Mouse (Mus musculus): ENCODE data around the gene Hyal2. TPM values are rescaled to one million over a fixed set of nuclear protein-coding genes. Genes with fewer than 3 reads are reported as not detected.
"Not testable (repeated sequence)": the region's sequence is repeated elsewhere in the genome, so short reads cannot be mapped to it uniquely, and the experiment has no call there.

Hyal2 gene
- polyA plus RNA-seq, 1 experiment: 11.1 TPM

DNA sequence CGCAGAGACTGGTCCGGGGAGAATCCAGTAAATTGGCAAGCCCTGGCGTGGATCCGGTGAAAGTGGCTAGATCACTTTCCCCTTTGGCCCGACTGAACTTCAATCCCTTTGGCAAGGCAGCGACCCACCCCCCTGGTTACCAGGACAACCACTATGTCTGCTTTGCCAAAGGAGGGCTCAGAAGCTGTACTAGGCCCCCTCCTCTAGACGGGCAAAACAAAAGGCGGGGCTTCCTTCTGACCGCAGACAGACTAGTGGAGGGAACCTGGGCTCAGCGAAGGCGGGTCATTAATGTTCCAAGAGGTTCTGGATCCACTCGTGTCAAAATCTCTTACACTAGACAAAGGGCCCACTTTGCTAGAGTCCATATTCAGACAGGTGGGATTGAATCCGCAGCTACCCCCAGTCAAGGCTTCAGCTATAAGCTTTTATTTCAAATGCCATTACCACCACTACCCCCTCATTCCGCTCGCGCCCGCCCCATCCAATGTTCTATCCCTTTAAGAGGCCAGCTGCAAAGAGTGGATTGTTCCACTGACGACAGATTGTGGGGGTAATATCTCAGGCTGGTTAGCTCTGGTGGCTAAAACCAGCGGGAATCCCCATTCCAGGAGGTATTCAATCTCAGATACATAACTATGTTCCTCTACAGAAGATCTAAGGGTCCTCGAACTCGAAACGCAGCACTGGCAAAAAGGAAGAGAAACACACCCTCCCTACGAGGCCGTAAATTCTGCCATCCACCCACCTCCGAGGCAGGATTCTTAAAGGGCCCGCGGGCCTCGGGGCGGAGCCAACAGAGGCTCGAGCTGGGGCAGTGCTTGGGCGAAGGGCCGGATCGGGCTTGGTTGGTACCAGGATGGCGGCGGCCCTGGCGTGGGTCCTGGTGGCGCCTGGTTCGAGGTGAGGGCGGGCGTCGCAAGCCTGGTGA lies 851 bp downstream of the Hyal2 start:
- peak in 1 of 2 experiments; percentile 81 for DNase-seq (ENCODE audit: extremely low spot score in 1 of 2, low spot score in 1 of 2)

DNA sequence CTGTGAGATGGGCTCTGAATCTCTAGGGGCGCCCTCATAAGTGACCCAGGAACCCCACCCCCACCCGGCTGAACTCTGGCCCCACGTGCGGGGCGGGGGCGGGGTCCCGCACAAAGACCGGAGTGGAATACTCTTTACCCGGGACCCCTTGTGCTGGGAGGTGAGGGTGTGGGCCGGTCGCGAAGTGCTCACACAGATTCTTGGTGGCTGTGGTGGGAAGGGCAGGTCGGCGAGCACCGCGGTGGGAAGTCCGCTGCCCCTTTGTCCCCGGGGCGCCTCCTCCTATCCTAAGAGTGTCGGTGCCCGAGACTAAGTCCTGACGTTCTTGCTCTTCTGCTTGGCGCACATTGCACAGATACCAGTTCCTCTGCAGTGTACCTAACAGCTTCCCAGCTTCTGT lies 1.5 kb downstream of the Hyal2 start:
- no peak for DNase-seq (ENCODE audit: extremely low spot score in 1 of 2, low spot score in 1 of 2)

DNA sequence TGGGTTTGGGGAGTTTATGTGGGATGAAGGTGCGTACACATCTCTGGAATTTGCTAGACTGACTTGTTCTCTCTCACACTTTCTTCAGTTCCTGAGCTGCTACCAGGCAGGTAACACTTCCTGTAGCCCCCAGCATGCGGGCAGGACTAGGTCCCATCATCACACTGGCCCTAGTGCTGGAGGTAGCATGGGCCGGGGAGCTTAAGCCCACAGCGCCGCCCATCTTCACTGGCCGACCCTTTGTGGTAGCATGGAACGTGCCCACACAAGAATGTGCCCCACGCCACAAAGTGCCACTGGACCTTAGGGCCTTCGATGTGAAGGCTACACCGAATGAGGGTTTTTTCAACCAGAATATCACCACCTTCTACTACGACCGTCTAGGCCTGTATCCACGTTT lies 2.3 kb downstream of the Hyal2 start:
- no peak for DNase-seq (ENCODE audit: extremely low spot score in 1 of 2, low spot score in 1 of 2)

DNA sequence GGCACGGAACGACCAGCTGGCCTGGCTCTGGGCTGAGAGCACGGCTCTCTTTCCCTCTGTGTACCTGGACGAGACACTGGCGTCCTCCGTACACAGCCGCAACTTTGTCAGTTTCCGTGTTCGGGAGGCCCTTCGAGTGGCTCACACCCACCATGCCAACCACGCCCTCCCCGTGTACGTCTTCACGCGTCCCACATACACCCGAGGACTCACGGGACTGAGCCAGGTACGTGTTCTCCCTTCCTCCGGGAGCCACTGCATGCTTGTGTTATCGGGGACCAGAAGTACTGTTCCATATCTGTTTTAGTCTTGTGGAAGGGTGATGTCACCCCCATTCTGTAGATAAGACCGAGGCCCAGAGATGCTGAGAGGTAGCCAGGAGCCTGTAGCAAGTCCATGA lies 3.1 kb downstream of the Hyal2 start:
- no peak for DNase-seq (ENCODE audit: extremely low spot score in 1 of 2, low spot score in 1 of 2)

DNA sequence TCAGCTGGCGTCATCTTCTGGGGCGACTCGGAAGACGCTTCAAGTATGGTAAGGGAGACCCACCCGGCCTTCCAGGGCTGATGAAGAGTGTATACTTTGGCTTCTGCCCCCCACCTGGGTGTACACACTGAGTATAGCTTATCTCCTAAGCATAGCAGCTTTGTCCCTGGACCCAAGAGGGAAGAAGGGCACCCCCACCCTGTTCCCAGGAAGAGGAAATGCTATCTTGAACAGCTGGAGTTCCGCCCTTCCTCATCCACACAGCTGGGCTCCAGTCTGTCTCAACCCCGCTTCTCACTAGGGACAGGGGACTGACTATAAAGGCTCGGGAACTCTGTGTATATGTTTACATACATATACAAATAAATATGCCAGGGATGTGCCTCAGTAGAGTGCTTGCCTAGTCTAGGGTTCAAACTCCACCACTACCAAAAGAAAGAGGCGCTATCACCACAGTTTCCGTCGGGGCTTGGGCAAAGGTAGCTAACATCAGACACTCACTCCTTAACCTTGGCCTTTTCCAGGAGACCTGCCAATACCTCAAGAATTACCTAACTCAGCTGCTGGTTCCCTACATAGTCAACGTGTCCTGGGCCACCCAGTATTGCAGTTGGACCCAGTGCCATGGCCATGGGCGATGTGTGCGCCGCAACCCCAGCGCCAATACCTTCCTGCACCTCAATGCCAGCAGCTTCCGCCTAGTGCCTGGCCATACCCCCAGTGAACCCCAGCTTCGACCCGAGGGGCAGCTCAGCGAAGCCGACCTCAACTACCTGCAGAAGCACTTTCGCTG lies 4.0 kb downstream of the Hyal2 start:
- DNase-seq (ENCODE audit: extremely low spot score in 1 of 2, low spot score in 1 of 2): no peak

DNA sequence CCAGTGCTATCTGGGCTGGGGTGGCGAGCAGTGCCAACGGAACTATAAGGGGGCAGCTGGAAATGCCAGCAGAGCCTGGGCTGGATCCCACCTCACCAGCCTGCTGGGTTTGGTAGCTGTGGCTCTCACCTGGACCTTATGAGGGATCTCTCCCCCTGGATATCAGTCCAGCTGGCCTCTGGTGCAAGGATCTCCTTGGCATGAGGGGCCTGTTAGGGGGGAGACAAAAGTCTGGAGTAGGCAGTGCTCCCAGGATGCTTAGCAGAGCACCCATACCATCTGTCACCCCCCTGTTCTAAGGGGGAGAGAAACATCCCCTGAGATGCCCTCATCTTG lies 4.5 kb downstream of the Hyal2 start:
- no peak for DNase-seq (ENCODE audit: extremely low spot score in 1 of 2, low spot score in 1 of 2)

DNA sequence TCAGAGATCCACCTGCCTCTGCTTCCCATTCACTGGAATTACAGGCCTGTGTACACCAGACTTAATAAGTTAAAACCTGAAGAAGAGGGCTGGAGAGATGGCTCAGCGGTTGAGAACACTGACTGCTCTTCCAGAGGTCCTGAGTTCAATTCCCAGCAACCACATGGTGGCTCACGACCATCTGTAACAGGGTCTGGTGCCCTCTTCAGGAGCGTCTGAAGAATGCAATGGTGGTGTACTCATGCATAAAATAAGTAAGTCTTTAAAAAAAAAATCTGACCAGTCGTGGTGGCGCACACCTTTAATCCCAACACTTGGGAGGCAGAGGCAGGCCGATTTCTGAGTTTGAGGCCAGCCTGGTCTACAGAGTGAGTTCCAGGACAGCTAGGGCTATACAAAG lies 6.0 kb downstream of the Hyal2 start:
- DNase-seq (ENCODE audit: extremely low spot score in 1 of 2, low spot score in 1 of 2): not testable (repeated sequence)

DNA sequence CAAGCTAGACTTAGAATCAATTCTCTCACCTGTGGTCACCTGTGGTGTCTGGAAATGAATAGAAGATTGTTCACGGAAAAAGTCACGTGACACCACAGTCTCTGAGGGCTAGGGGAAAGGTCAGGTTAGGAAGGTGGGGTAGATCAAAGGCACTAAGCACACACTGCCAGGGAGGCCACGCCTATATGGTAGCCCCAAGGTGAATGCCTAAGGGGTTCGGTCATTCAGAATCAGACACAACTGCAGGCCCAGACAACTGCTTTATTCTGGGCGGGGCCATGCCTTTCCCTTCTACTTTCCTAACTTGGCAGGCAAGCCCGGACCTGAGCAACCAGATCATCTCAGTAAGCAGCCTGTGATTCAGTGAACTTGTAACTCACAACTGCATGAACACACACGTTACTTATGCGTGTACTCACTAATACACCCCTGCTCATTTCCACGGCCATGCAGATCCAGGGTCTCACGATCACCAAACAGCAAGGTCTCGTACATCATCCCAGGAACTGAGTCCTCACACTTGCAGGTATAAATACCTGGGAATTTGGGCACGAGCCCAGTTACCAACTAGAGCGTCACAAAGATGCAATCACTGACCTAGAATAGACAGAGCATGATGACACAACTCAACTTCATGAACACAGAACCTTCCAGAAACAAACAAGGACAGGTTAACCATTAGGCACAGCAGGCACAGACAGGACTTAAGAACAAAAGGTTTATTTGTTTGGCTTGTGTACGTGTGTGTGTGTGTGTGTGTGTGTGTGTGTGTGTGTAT lies 8.0 kb downstream of the Hyal2 start:
- no peak for DNase-seq (ENCODE audit: extremely low spot score in 1 of 2, low spot score in 1 of 2)

DNA sequence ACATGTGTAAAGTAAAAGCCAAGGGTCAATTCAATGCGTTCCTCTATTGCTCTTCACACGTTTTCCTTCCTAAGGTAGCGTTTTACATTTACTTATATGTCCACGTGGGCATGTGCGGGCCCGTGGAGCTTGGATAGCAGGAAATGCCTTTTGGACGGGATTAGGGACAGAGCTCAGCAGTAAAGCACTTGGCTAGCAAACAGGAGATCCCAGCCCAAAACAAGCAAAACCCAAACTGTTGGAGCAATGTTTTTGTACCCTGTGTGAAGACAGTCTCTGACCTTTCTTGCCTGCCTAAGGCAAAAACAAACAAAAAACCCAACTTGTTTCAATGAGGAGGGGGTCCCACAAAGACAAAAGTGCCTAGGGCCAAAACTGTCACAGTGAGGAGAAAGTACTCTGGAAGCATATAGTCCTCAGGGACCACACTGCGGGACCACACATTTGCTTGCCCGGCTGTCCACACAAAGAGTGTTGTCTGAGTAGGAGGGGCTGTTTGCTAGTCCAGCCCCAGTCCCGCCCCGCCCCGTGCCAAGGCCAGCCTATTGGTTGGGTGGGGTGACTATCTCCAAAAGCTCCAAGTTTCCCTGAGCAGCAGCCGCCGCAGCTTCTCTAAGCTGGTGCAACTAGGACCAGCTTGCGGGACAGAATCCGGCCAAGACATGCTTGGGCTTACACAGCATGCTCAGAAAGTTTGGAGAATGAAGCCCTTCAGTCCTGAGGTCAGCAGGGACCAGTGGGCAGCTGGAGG lies 8.8 kb downstream of the Hyal2 start, which contains the start of gene Hyal1:
Hyal1 (plus strand) TSS at position 571 of the 751 bp plus-strand sequence.
- DNase-seq (ENCODE audit: extremely low spot score in 1 of 2, low spot score in 1 of 2): peak in 1 of 2 experiments; percentile 44

DNA sequence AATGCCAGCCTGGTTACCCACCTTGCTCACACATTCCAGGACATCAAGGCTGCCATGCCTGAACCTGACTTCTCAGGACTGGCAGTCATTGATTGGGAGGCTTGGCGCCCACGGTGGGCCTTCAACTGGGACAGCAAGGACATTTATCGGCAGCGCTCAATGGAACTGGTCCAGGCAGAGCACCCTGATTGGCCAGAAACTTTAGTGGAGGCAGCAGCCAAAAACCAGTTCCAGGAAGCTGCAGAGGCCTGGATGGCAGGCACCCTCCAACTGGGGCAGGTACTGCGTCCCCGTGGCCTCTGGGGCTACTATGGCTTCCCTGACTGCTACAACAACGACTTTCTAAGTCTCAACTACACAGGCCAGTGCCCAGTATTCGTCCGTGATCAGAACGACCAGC lies 10.1 kb downstream of the Hyal2 start:
- no peak for DNase-seq (ENCODE audit: extremely low spot score in 1 of 2, low spot score in 1 of 2)

DNA sequence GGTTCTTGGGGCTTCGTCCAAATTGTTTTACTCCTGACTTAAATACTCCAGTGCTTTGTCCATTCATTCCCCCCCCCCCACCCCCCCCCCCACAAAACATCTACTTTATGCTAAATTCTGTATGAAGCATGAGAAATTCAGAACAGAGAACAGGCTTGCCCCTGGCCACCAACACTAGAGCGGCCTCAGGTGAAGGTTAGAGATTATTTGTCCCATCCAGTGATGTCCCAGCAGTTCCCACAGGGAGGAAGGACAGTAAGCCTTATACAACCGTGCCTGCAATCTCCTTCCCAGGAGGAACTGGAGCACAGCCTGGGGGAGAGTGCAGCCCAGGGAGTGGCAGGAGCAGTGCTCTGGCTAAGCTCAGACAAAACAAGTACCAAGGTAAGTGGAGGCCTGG lies 10.8 kb downstream of the Hyal2 start, which contains the start of gene Naa80:
Naa80 (plus strand) TSS at position 301 of the 400 bp plus-strand sequence.
- no peak for DNase-seq (ENCODE audit: extremely low spot score in 1 of 2, low spot score in 1 of 2)

DNA sequence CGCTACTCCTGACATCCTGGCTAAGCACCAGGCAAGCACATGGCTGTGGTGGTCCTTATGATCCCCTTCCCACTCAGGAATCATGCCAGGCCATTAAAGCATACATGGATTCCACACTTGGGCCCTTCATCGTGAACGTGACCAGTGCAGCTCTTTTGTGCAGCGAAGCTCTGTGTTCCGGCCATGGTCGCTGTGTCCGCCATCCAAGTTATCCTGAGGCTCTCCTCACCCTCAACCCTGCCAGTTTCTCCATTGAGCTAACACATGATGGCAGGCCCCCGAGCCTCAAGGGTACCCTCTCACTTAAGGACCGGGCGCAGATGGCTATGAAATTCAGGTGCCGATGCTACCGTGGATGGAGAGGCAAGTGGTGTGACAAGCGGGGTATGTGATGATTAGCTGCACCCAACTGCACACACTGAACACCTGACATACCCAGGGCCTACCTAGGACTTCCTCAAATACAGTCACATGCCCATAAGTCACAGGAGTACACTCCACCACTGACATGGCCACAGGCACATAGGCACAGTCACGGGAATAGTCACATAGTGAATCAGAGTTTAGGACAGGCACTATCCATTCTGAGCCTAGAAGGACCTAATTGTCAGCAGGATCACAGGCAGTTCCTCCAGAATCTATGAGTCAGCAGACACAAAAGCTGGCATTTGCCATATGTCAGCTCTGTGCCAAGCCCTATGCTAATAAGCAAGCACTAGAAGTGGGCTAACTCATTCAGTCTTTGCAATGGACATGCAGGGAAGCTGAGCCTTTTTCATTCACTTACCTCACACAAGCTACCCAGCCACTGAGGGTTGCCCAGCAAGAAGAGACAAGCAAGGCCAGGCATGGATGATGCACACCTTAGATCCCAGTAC lies 11.5 kb downstream of the Hyal2 start:
- no peak for DNase-seq (ENCODE audit: extremely low spot score in 1 of 2, low spot score in 1 of 2)

DNA sequence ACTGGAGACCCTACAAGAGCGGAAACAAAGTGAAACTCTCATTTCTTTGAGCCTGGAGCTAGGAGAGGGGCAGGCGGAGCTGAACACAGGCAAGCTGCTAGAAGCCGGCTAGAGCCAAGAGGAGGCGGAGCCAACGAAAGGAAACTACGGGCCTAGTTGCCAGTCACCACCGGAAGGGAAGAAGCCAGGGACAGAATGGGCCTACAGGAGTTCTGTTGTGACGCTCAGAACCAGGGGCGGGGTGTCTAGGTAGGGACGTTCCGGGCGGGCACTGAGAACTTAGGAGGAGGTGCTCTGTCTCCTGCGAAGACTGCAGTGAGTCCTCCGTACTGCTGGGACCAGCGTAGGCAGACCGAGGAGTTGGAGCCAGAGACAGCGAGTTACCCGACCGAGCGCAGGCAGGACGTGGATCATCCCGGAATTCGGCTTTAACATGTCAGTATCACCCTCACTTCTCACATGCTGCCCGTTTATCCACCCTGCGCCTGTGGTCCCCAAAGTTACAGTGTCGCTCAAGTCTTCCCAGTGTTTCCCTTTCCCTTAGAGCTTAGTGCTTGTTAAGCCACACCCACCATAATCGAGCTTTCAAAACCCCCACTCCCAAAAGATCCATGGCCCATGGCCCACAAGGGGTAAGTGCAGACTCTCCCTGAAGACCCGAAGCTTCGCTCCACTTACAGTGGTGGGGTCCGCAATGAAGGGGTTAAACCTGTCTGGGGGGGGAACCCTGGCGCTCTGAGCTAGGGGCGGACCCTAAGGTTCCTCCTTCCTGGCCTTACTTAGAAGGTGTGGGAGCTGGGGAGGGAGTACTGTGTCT lies 13.0 kb downstream of the Hyal2 start, which contains the start of gene Hyal3:
Hyal3 (plus strand) TSS at position 318 of the 817 bp plus-strand sequence.
- DNase-seq (ENCODE audit: extremely low spot score in 1 of 2, low spot score in 1 of 2): peak; percentile 83 to 93

DNA sequence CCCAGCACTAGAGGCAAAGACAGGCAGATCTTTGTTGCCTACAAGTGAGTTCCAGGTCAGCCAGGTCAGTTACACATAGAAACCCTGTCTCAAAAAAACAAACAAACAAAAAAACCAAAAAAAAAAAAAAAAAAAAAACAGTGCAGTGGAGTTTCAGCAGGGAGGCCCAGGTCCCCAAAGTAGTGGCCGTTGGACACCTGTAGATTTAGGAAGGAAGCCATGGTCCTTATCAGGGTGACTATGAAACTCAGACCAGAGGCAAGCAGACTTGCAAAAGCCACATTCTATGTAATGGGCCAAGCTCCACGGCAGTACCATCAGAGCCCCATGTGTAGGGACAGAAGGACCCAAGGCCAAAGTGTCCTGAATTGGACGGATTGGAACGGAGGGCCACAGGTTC lies 13.8 kb downstream of the Hyal2 start:
- DNase-seq (ENCODE audit: extremely low spot score in 1 of 2, low spot score in 1 of 2): no peak

DNA sequence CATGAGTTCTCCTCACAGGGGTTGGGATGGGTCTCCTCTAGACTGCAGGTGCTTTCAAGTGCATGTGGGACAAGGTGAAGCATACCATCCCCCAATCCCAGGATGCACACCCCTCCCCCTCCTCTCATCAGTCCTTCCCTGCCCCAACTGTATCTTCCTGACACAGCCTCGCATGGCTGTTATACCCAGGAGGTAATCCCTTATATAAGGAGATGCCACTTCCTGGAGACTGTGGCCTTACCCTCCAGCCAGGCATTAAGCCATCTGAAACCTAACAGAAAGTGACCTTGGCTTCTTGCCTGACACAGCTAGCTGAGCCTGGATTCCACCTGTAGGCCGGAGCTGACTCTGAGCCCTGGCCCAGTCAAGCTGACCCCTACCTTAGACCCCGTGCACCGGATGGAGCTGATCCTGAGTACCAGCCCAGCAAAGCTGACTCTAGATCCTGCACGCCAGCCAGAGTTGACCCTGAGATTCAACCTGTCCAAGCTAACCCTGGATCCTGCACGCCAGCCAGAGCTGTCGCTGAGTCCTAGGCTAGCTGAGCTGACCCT lies 14.8 kb downstream of the Hyal2 start:
- no peak for DNase-seq (ENCODE audit: extremely low spot score in 1 of 2, low spot score in 1 of 2)

DNA sequence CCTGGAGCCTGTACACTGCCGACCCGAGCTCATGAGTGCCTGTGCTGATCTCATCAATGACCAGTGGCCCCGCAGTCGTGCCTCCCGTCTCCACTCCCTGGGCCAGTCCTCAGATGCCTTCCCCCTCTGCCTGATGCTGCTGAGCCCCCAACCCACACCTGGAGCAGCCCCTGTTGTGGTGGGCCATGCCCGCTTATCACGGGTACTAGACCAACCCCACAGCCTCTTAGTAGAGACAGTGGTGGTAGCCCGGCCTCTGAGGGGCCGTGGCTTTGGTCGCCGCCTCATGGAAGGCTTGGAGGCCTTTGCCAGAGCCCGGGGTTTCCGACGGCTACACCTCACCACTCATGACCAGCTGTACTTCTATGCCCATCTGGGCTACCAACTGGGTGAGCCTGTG lies 15.4 kb downstream of the Hyal2 start:
- DNase-seq (ENCODE audit: extremely low spot score in 1 of 2, low spot score in 1 of 2): no peak

DNA sequence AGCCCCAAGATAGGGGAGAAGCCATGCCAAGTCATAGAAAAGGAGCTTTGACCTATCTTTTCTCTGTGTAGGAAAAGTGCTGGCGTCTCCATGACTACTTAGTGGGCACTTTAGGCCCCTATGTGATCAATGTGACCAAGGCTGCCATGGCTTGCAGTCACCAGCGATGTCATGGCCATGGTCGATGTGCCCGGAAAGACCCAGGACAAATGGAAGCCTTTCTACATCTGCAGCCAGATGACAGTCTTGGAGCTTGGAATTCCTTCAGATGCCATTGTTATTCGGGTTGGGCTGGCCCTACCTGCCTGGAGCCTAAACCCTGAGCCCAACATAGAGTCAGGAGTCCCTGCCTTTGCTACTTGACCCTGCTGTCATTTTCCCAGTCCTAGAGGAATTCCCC lies 18.8 kb downstream of the Hyal2 start:
- DNase-seq (ENCODE audit: extremely low spot score in 1 of 2, low spot score in 1 of 2): no peak
